8 mouse cellular contexts compared by ENCODE assay signal in genomic region chr8:124282878-124283630, GRCm38 (mm10). TPM values are rescaled to one million over a fixed set of nuclear protein-coding genes. Genes with fewer than 3 reads are reported as not detected.
DNase-seq lines count a peak whose midpoint lies in the region; ATAC-seq and TF ChIP-seq lines count a peak whose summit lies in the region.

No protein-coding gene starts in this region.

- peaks cover 74% of the 10 kb centered on the region for H3K4me1 ChIP-seq in heart, embryonic 16.5 days (ENCODE audit: control insufficient read depth, insufficient read depth, low read length)
- peaks cover 62% of the 10 kb centered on the region for H3K4me1 ChIP-seq in forebrain, embryonic 15.5 days
- H3K4me1 ChIP-seq in midbrain, embryonic 15.5 days, result peaks cover 66% of the 10 kb centered on the region

- no peak for TF ChIP-seq POLR2A in brain, embryonic 14.5 days (IDR thresholded peaks at IDR 0.05; ENCODE audit: borderline replicate concordance, extremely low read depth, insufficient read depth, insufficient read length, poor library complexity, severe bottlenecking)

- DNase-seq in heart, postnatal 25 days (ENCODE audit: low spot score), result no peak
- DNase-seq in brain, embryonic 14.5 days (ENCODE audit: low read depth), result peak; percentile 69
- DNase-seq in adrenal gland, adult (ENCODE audit: inconsistent age in 2 of 2, low spot score in 1 of 2), result no peak
- no peak for DNase-seq in frontal cortex, postnatal 14 days (ENCODE audit: low spot score in 2 of 2)
- DNase-seq in thymus, postnatal 14 days, result no peak

- no peak for ATAC-seq in heart, embryonic 16.5 days (replicated peaks; ENCODE audit: extremely low read depth, insufficient read depth, low FRiP score)
- ATAC-seq in forebrain, embryonic 15.5 days (replicated peaks), result no peak
- ATAC-seq in midbrain, embryonic 15.5 days (replicated peaks), result no peak

- H3K36me3 ChIP-seq in heart, embryonic 16.5 days (ENCODE audit: control insufficient read depth, insufficient read depth), result no peaks in the 10 kb centered on the region
- no peaks in the 10 kb centered on the region for H3K36me3 ChIP-seq in forebrain, embryonic 15.5 days
- no peaks in the 10 kb centered on the region for H3K36me3 ChIP-seq in midbrain, embryonic 15.5 days (replicated peaks)

- peak overlapping the region; percentile 5; the same call in 1 of the 2 replicates for H3K27ac ChIP-seq in heart, embryonic 16.5 days (ENCODE audit: low read length)
- peak overlapping the region; percentile 84 for H3K27ac ChIP-seq in forebrain, embryonic 15.5 days (replicated peaks)
- peak overlapping the region; percentile 71; the same call in 1 of the 2 replicates for H3K27ac ChIP-seq in midbrain, embryonic 15.5 days

- WGBS in heart, embryonic 16.5 days, result 68% methylated on average over 12 of the region's 12 CpGs
- WGBS in forebrain, embryonic 15.5 days, result 59% methylated on average over 12 of the region's 12 CpGs
- WGBS in midbrain, embryonic 15.5 days, result 59% methylated on average over 12 of the region's 12 CpGs

- no peaks in the 10 kb centered on the region for H3K9me3 ChIP-seq in heart, embryonic 16.5 days (replicated peaks; ENCODE audit: control insufficient read depth, low read length)
- no peaks in the 10 kb centered on the region for H3K9me3 ChIP-seq in forebrain, embryonic 15.5 days
- H3K9me3 ChIP-seq in midbrain, embryonic 15.5 days, result no peaks in the 10 kb centered on the region

- intact Hi-C loops in heart, postnatal 25 days (cut with DNase I), result loop anchor here (5.0 kb wide), 1 partner anchor 216 kb away; no protein-coding TSS in a partner anchor

- no peak overlapping the region for H3K4me2 ChIP-seq in heart, embryonic 16.5 days (ENCODE audit: low read depth, low read length)
- H3K4me2 ChIP-seq in forebrain, embryonic 15.5 days (replicated peaks), result no peak overlapping the region
- H3K4me2 ChIP-seq in midbrain, embryonic 15.5 days, result no peak overlapping the region

- no peak overlapping the region for H3K4me3 ChIP-seq in heart, embryonic 16.5 days (ENCODE audit: low read length)
- H3K4me3 ChIP-seq in forebrain, embryonic 15.5 days, result no peak overlapping the region
- no peak overlapping the region for H3K4me3 ChIP-seq in midbrain, embryonic 15.5 days

- TF ChIP-seq CTCF in brain, embryonic 14.5 days (IDR thresholded peaks at IDR 0.05; ENCODE audit: borderline replicate concordance, extremely low read depth, insufficient read depth, insufficient read length), result no peak

- H3K9ac ChIP-seq in heart, embryonic 16.5 days (ENCODE audit: low read length), result peak overlapping the region; percentile 53
- H3K9ac ChIP-seq in forebrain, embryonic 15.5 days (replicated peaks), result no peak overlapping the region
- H3K9ac ChIP-seq in midbrain, embryonic 15.5 days, result no peak overlapping the region

- H3K27me3 ChIP-seq in heart, embryonic 16.5 days (ENCODE audit: control insufficient read depth, insufficient read depth, low read length), result no peaks in the 10 kb centered on the region
- H3K27me3 ChIP-seq in forebrain, embryonic 15.5 days, result no peaks in the 10 kb centered on the region
- no peaks in the 10 kb centered on the region for H3K27me3 ChIP-seq in midbrain, embryonic 15.5 days (replicated peaks)

RNA-seq across cellular contexts. Expression of gene Galnt2, which starts 51.9 kb away (rescaled TPM):
- 32.9 and 35.6 TPM in 2 replicates for polyA plus RNA-seq in heart, embryonic 16.5 days (2015; fragmentation: Nextera tagmentation; extraction: Ambion mirVana)
- total RNA-seq in heart, postnatal 25 days (2021), result 10 to 100 TPM; 37.7 to 41.6 TPM
- polyA plus RNA-seq in brain, embryonic 14.5 days (2012; rRNA removed), result 42.0 and 50.3 TPM in 2 replicates
- polyA plus RNA-seq in forebrain, embryonic 15.5 days (2015; fragmentation: Nextera tagmentation; extraction: Ambion mirVana), result 54.2 and 56.3 TPM in 2 replicates
- polyA plus RNA-seq in midbrain, embryonic 15.5 days (2015; fragmentation: Nextera tagmentation; extraction: Ambion mirVana), result 67.4 and 78.1 TPM in 2 replicates

Comparison
In these comparisons a context has a peak if more than half of its experiments do, and no peak if none do; other contexts are left out.
1. H3K27ac ChIP-seq: peak in every context shown above with its lines; median percentile 84 in forebrain, embryonic 15.5 days; 71 in midbrain, embryonic 15.5 days; 5 in heart, embryonic 16.5 days.